Mouse (Mus musculus): Measurements from ENCODE around the gene Slc46a1. TPM values are rescaled to one million over a fixed set of nuclear protein-coding genes. Genes with fewer than 3 reads are reported as not detected.

Slc46a1 gene
- polyA plus RNA-seq, 1 experiment from 2014 or later, result 14.5 TPM

GRCm38 (mm10) chr11:78465116-78465515 lies 381 bp upstream of the Slc46a1 start:
- peak overlapping the region; percentile 79 for H3K4me3 ChIP-seq (ENCODE audit: low read depth, low read length)
- H3K36me3 ChIP-seq (ENCODE audit: control insufficient read depth, insufficient read depth, low read length), result no peaks in the 10 kb centered on the region
- H3K4me2 ChIP-seq (replicated peaks; ENCODE audit: low read depth, low read length), result peak overlapping the region; percentile 90
- H3K27me3 ChIP-seq (ENCODE audit: control insufficient read depth, insufficient read depth, low read length), result no peaks in the 10 kb centered on the region
- ATAC-seq (ENCODE audit: low FRiP score), result peak; percentile 33; the same call in 1 of the 2 replicates
- no peaks in the 10 kb centered on the region; the same call in 1 of the 2 replicates for H3K4me1 ChIP-seq (replicated peaks; ENCODE audit: control insufficient read depth, insufficient read depth, low read length)
- 0 out of 2 replicates have a peak overlapping the region, but pooled peaks have one; percentile 82 for H3K27ac ChIP-seq (ENCODE audit: low read depth, low read length)
- DNase-seq (ENCODE audit: low spot score), result peak; percentile 31
- peak overlapping the region; percentile 86; the same call in 1 of the 2 replicates for H3K9ac ChIP-seq (ENCODE audit: low read depth, low read length)
- WGBS, result 37% methylated on average over 9 of the region's 9 CpGs
- H3K9me3 ChIP-seq (ENCODE audit: control insufficient read depth, low read length), result no peaks in the 10 kb centered on the region

GRCm38 (mm10) chr11:78466242-78466912 lies 880 bp downstream of the Slc46a1 start:
- Histone ChIP-seq H3K36me3 (ENCODE audit: control insufficient read depth, insufficient read depth, low read length) (no peaks in the 10 kb centered on the region), H3K27me3 (ENCODE audit: control insufficient read depth, insufficient read depth, low read length) (no peaks in the 10 kb centered on the region), H3K9me3 (ENCODE audit: control insufficient read depth, low read length) (no peaks in the 10 kb centered on the region), H3K4me2 (replicated peaks; ENCODE audit: low read depth, low read length) (peak overlapping the region; percentile 90), H3K4me1 (replicated peaks; ENCODE audit: control insufficient read depth, insufficient read depth, low read length) (no peaks in the 10 kb centered on the region; the same call in 1 of the 2 replicates), H3K4me3 (ENCODE audit: low read depth, low read length) (peak overlapping the region; percentile 79), H3K27ac (ENCODE audit: low read depth, low read length) (no peak overlapping the region), H3K9ac (ENCODE audit: low read depth, low read length) (peak overlapping the region; percentile 86)
- 62% methylated on average over 23 of the region's 23 CpGs for WGBS
- ATAC-seq (ENCODE audit: low FRiP score) (peak; percentile 22; the same call in 1 of the 2 replicates), DNase-seq (ENCODE audit: low spot score) (no peak)

GRCm38 (mm10) chr11:78467515-78467914 lies 2.0 kb downstream of the Slc46a1 start:
- Histone ChIP-seq H3K27ac (ENCODE audit: low read depth, low read length) (no peak overlapping the region), H3K9ac (ENCODE audit: low read depth, low read length) (no peak overlapping the region), H3K9me3 (ENCODE audit: control insufficient read depth, low read length) (no peaks in the 10 kb centered on the region), H3K4me1 (replicated peaks; ENCODE audit: control insufficient read depth, insufficient read depth, low read length) (no peaks in the 10 kb centered on the region; the same call in 1 of the 2 replicates), H3K4me2 (replicated peaks; ENCODE audit: low read depth, low read length) (no peak overlapping the region), H3K27me3 (ENCODE audit: control insufficient read depth, insufficient read depth, low read length) (no peaks in the 10 kb centered on the region), H3K4me3 (ENCODE audit: low read depth, low read length) (no peak overlapping the region), H3K36me3 (ENCODE audit: control insufficient read depth, insufficient read depth, low read length) (no peaks in the 10 kb centered on the region)
- DNase-seq (ENCODE audit: low spot score), result no peak
- ATAC-seq (ENCODE audit: low FRiP score), result no peak
- 90% methylated on average over 7 of the region's 7 CpGs for WGBS

GRCm38 (mm10) chr11:78467932-78468331 lies 2.4 kb downstream of the Slc46a1 start:
- Histone ChIP-seq H3K4me2 (replicated peaks; ENCODE audit: low read depth, low read length) (no peak overlapping the region), H3K4me3 (ENCODE audit: low read depth, low read length) (no peak overlapping the region), H3K9ac (ENCODE audit: low read depth, low read length) (no peak overlapping the region), H3K27ac (ENCODE audit: low read depth, low read length) (no peak overlapping the region), H3K4me1 (replicated peaks; ENCODE audit: control insufficient read depth, insufficient read depth, low read length) (no peaks in the 10 kb centered on the region; the same call in 1 of the 2 replicates), H3K9me3 (ENCODE audit: control insufficient read depth, low read length) (no peaks in the 10 kb centered on the region), H3K27me3 (ENCODE audit: control insufficient read depth, insufficient read depth, low read length) (no peaks in the 10 kb centered on the region), H3K36me3 (ENCODE audit: control insufficient read depth, insufficient read depth, low read length) (no peaks in the 10 kb centered on the region)
- WGBS, result 61% methylated on average over 3 of the region's 3 CpGs
- ATAC-seq (ENCODE audit: low FRiP score) (no peak), DNase-seq (ENCODE audit: low spot score) (no peak)

- Histone ChIP-seq H3K9ac (ENCODE audit: low read depth, low read length) (no peak overlapping the region), H3K4me2 (replicated peaks; ENCODE audit: low read depth, low read length) (no peak overlapping the region), H3K36me3 (ENCODE audit: control insufficient read depth, insufficient read depth, low read length) (no peaks in the 10 kb centered on the region), H3K27ac (ENCODE audit: low read depth, low read length) (no peak overlapping the region), H3K4me3 (ENCODE audit: low read depth, low read length) (no peak overlapping the region), H3K4me1 (replicated peaks; ENCODE audit: control insufficient read depth, insufficient read depth, low read length) (no peaks in the 10 kb centered on the region; the same call in 1 of the 2 replicates), H3K27me3 (ENCODE audit: control insufficient read depth, insufficient read depth, low read length) (no peaks in the 10 kb centered on the region), H3K9me3 (ENCODE audit: control insufficient read depth, low read length) (no peaks in the 10 kb centered on the region)
- WGBS, result 92% methylated on average over 10 of the region's 10 CpGs
- ATAC-seq (ENCODE audit: low FRiP score) (no peak), DNase-seq (ENCODE audit: low spot score) (no peak)
Measured at GRCm38 (mm10) chr11:78471326-78472103, 6.0 kb downstream of the Slc46a1 start.

- ATAC-seq (ENCODE audit: low FRiP score) (no peak), DNase-seq (ENCODE audit: low spot score) (no peak)
- Histone ChIP-seq H3K4me2 (replicated peaks; ENCODE audit: low read depth, low read length) (no peak overlapping the region), H3K36me3 (ENCODE audit: control insufficient read depth, insufficient read depth, low read length) (no peaks in the 10 kb centered on the region), H3K9me3 (ENCODE audit: control insufficient read depth, low read length) (no peaks in the 10 kb centered on the region), H3K27ac (ENCODE audit: low read depth, low read length) (no peak overlapping the region), H3K4me1 (replicated peaks; ENCODE audit: control insufficient read depth, insufficient read depth, low read length) (no peaks in the 10 kb centered on the region), H3K4me3 (ENCODE audit: low read depth, low read length) (no peak overlapping the region), H3K9ac (ENCODE audit: low read depth, low read length) (no peak overlapping the region), H3K27me3 (ENCODE audit: control insufficient read depth, insufficient read depth, low read length) (no peaks in the 10 kb centered on the region)
- WGBS, result 86% methylated on average over 3 of the region's 3 CpGs
Measured at GRCm38 (mm10) chr11:78475289-78475688, 9.8 kb downstream of the Slc46a1 start.

- 59% methylated on average over 7 of the region's 7 CpGs for WGBS
- Histone ChIP-seq H3K4me2 (replicated peaks; ENCODE audit: low read depth, low read length) (no peak overlapping the region), H3K9ac (ENCODE audit: low read depth, low read length) (no peak overlapping the region), H3K4me3 (ENCODE audit: low read depth, low read length) (no peak overlapping the region), H3K27ac (ENCODE audit: low read depth, low read length) (no peak overlapping the region), H3K27me3 (ENCODE audit: control insufficient read depth, insufficient read depth, low read length) (peaks cover 19% of the 10 kb centered on the region), H3K36me3 (ENCODE audit: control insufficient read depth, insufficient read depth, low read length) (no peaks in the 10 kb centered on the region), H3K9me3 (ENCODE audit: control insufficient read depth, low read length) (no peaks in the 10 kb centered on the region), H3K4me1 (replicated peaks; ENCODE audit: control insufficient read depth, insufficient read depth, low read length) (no peaks in the 10 kb centered on the region)
- ATAC-seq (ENCODE audit: low FRiP score) (no peak), DNase-seq (ENCODE audit: low spot score) (no peak)
Measured at GRCm38 (mm10) chr11:78483639-78484038, 18.1 kb downstream of the Slc46a1 start.

- 7% methylated on average over 8 of the region's 8 CpGs for WGBS
- Histone ChIP-seq H3K27me3 (ENCODE audit: control insufficient read depth, insufficient read depth, low read length) (peaks cover 48% of the 10 kb centered on the region), H3K36me3 (ENCODE audit: control insufficient read depth, insufficient read depth, low read length) (no peaks in the 10 kb centered on the region), H3K4me2 (replicated peaks; ENCODE audit: low read depth, low read length) (no peak overlapping the region), H3K9me3 (ENCODE audit: control insufficient read depth, low read length) (no peaks in the 10 kb centered on the region), H3K4me1 (replicated peaks; ENCODE audit: control insufficient read depth, insufficient read depth, low read length) (0 out of 2 replicates have a peak, but pooled peaks cover 7% of the 10 kb centered on the region), H3K27ac (ENCODE audit: low read depth, low read length) (no peak overlapping the region), H3K9ac (ENCODE audit: low read depth, low read length) (no peak overlapping the region), H3K4me3 (ENCODE audit: low read depth, low read length) (no peak overlapping the region)
- DNase-seq (ENCODE audit: low spot score), result peak; percentile 85
- ATAC-seq (ENCODE audit: low FRiP score), result no peak
Measured at GRCm38 (mm10) chr11:78488168-78488567, 22.7 kb downstream of the Slc46a1 start.
